Mouse (Mus musculus) gastrocnemius, adult 8-10 months (tissue): Measurements from ENCODE around the gene Olfr1115. TPM values are rescaled to one million over a fixed set of nuclear protein-coding genes. Genes with fewer than 3 reads are reported as not detected.
"Not testable (repeated sequence)": the region's sequence is repeated elsewhere in the genome, so short reads cannot be mapped to it uniquely, and the experiment has no call there.

ENCODE experiments used
- DNase-seq, 2 experiments: peaks; one replicate each; pipeline ENCODE4 v3.0.0; 2022; ENCODE audit warnings: low spot score in 2 of 2
- microRNA-seq: library from miRNA; unstranded; fragments of <30 nt; microRNA quantifications from one replicate; pipeline ENCODE4 v1.2.0, GENCODE M21; 2022
- total RNA-seq, 4 experiments: library from RNA; stranded (reverse); gene quantifications; 2 replicates each; pipeline ENCODE4 v1.2.4; 2022

Olfr1115 gene
- not detected for total RNA-seq

- no peak for DNase-seq
Observed at GRCm38 (mm10) chr2:87247713-87248112, at the start of gene Olfr1115. TSS of gene Olfr1115 (plus strand) at chr2:87248013.

- no peak for DNase-seq
Observed at GRCm38 (mm10) chr2:87208670-87209069, 39.1 kb upstream of the Olfr1115 start, which contains the start of gene Olfr1113. TSS of gene Olfr1113 (plus strand) at chr2:87208970.

- DNase-seq, result no peak
Observed at GRCm38 (mm10) chr2:87267234-87267633, 19.4 kb downstream of the Olfr1115 start, which contains the start of gene Olfr1116. TSS of gene Olfr1116 (plus strand) at chr2:87267534.

GRCm38 (mm10) chr2:87293977-87294376 is 46.2 kb downstream of the Olfr1115 start:
- DNase-seq, result not testable (repeated sequence)

Small RNA genes within 50 kb of the gene (microRNA-seq; reads per million reads assigned to microRNA genes)
- gene Gm27438, result not detected

Other genes with a start within 250 kb of the Olfr1115 start
- gene Olfr1102, start 249.6 kb upstream of the Olfr1115 start, total RNA-seq, result not detected
- gene Olfr1104, start 220.9 kb upstream of the Olfr1115 start, total RNA-seq, result not detected
- gene Olfr1105, start 211.5 kb upstream of the Olfr1115 start, total RNA-seq, result not detected
- not detected for gene Olfr1106, start 195.7 kb upstream of the Olfr1115 start, total RNA-seq
- gene Olfr1107, start 172.2 kb upstream of the Olfr1115 start, total RNA-seq, result not detected
- gene Olfr1109, start 152.0 kb upstream of the Olfr1115 start, total RNA-seq, result not detected
- gene Olfr259, start 133.4 kb upstream of the Olfr1115 start, total RNA-seq, result not detected
- not detected for gene Olfr1110, start 107.7 kb upstream of the Olfr1115 start, total RNA-seq
- gene Olfr1111, start 95.4 kb upstream of the Olfr1115 start, total RNA-seq, result not detected
- gene Olfr1112, start 60.2 kb upstream of the Olfr1115 start, total RNA-seq, result not detected
- gene Olfr1113, start 39.0 kb upstream of the Olfr1115 start, total RNA-seq, result not detected
- gene Olfr1116, start 19.5 kb downstream of the Olfr1115 start, total RNA-seq, result not detected
- gene Olfr1118, start 59.6 kb downstream of the Olfr1115 start, total RNA-seq, result not detected
- not detected for gene Olfr1120, start 106.8 kb downstream of the Olfr1115 start, total RNA-seq
- gene Olfr1121, start 121.9 kb downstream of the Olfr1115 start, total RNA-seq, result not detected
- gene Olfr1122, start 137.8 kb downstream of the Olfr1115 start, total RNA-seq, result not detected
- not detected for gene Olfr1123, start 168.6 kb downstream of the Olfr1115 start, total RNA-seq
- not detected for gene Olfr1124, start 182.3 kb downstream of the Olfr1115 start, total RNA-seq
- not detected for gene Olfr1126, start 205.9 kb downstream of the Olfr1115 start, total RNA-seq
- gene Pramel7, start 249.1 kb downstream of the Olfr1115 start, total RNA-seq, result not detected